Mouse (Mus musculus) cortical plate, adult 2 months (tissue): ENCODE measurements around the gene Prickle4. TPM values are rescaled to one million over a fixed set of nuclear protein-coding genes. Genes with fewer than 3 reads are reported as not detected.

Source experiments
- H3K27ac ChIP-seq: fragments of 200-500 bp; 2 replicates; pipeline ENCODE4 v1.5.1; 2012; ENCODE audit warnings: low read length, control low read depth, inconsistent platforms; ENCODE audit not compliant: insufficient read depth
- H3K4me1 ChIP-seq: fragments of 200-500 bp; 2 replicates; pipeline ENCODE4 v1.6.1; 2011; ENCODE audit warnings: low read length; ENCODE audit not compliant: control insufficient read depth, insufficient read depth
- H3K4me3 ChIP-seq: fragments of 200-500 bp; 2 replicates; pipeline ENCODE4 v1.5.1; 2011; ENCODE audit warnings: mild to moderate bottlenecking, low read length, control low read depth; ENCODE audit not compliant: insufficient read depth
- CTCF ChIP-seq: fragments of 200-500 bp; IDR thresholded peaks from 2 replicates; pipeline ENCODE4 v1.5.1; 2011; ENCODE audit warnings: mild to moderate bottlenecking, control low read depth, low read length; ENCODE audit not compliant: insufficient read depth; ENCODE audit errors: extremely low read depth
- POLR2A ChIP-seq: fragments of 200-500 bp; IDR thresholded peaks from 2 replicates; pipeline ENCODE4 v1.6.1; 2011; ENCODE audit warnings: mild to moderate bottlenecking, low read length, control low read depth; ENCODE audit not compliant: insufficient read depth; ENCODE audit errors: extremely low read depth
- polyA plus RNA-seq: library from polyadenylated mRNA; depleted of rRNA; stranded (reverse); fragments of >200 nt; gene quantifications from 2 replicates; pipeline ENCODE4 v1.2.3, GENCODE M21; 2012

Gene Prickle4
- polyA plus RNA-seq, 1 experiment: 1.3 TPM

DNA sequence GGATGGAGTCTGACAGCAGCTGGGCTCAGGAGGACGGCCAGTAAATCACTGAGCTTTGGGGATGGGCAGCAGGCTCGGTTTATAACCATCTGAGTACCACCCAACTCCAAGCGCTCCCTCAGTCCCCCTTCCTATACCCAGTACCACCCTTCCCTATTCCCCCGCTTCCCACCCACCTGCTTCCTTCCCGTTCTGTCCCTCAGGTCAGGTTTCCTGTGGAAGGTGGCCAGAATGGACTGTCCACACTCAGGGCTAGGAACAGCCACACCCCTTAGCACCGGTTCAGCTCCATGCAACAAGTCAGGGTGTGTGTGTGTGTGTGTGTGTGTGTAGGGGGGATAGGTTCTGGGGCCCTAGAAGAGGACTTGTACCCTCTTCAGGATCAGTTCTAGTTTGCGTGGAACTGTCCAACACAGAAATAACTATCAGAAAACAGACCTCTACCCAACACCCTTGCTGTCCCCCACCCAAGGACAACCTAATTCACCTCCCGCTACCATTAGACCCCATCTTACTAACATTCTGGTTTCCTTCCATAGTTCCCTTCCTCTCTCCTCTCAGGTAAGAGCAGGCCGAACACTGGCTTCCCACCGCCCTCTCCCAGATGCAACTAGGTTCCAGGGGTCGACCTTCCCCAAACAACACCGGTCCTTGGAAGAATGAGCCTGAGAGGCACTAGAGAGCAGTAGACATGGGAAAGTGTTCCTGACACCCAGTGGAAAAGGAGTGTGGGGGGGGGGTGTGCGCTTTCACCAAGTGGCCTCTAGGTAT, 680 bp downstream of the Prickle4 start:
- TF ChIP-seq POLR2A (no peak), CTCF (no peak)
- peak overlapping the region; percentile 48 for H3K4me3 ChIP-seq
- H3K4me1 ChIP-seq: peaks cover 1% of the 10 kb centered on the region; the same call in 1 of the 2 replicates
- no peak overlapping the region for H3K27ac ChIP-seq

DNA sequence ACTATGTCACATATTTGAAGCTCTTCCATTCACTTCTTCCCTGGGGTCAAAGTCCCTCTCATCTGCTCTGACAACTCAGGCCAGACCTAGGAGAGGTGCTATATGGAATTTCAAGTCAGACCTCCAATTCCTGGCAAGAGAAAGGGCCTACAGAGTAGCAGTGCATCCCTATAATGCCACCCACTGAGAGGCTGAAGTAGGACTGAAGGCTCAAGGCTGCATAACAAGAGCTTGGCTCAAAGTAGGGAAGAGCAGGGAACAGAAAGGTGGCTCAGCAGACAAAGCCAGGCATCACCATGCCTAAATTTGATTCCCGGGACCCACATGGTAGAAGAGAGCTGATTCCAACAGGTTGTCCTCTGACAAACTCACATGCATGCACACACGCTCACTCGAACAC, 2.9 kb downstream of the Prickle4 start:
- TF ChIP-seq CTCF (no peak), POLR2A (no peak)
- no peak overlapping the region for H3K27ac ChIP-seq
- no peak overlapping the region for H3K4me3 ChIP-seq
- peaks cover 1% of the 10 kb centered on the region; the same call in 1 of the 2 replicates for H3K4me1 ChIP-seq

DNA sequence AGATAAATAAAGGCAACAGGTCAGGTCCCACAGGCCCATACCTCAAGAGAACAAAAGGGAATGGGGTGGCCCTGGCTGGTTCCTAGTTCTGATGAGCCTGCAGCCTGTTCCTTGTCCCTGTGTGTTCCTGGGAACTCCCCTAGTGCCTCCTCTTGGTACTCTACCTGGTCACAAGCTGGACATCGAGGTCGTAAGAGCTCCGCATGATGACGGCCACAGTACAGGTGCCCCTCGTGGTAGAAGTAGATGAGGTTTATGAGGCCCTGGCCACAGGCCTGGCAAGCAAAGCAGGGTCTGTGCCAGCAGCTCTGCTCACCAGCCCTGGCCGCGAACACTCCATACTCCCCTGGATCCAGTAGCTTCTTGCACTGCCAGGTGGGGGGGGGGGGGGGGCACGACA, 4.6 kb downstream of the Prickle4 start:
- no peak for TF ChIP-seq POLR2A
- no peak for TF ChIP-seq CTCF
- peaks cover 3% of the 10 kb centered on the region; the same call in 1 of the 2 replicates for H3K4me1 ChIP-seq
- H3K4me3 ChIP-seq: peak overlapping the region; percentile 58; the same call in 1 of the 2 replicates
- no peak overlapping the region for H3K27ac ChIP-seq

DNA sequence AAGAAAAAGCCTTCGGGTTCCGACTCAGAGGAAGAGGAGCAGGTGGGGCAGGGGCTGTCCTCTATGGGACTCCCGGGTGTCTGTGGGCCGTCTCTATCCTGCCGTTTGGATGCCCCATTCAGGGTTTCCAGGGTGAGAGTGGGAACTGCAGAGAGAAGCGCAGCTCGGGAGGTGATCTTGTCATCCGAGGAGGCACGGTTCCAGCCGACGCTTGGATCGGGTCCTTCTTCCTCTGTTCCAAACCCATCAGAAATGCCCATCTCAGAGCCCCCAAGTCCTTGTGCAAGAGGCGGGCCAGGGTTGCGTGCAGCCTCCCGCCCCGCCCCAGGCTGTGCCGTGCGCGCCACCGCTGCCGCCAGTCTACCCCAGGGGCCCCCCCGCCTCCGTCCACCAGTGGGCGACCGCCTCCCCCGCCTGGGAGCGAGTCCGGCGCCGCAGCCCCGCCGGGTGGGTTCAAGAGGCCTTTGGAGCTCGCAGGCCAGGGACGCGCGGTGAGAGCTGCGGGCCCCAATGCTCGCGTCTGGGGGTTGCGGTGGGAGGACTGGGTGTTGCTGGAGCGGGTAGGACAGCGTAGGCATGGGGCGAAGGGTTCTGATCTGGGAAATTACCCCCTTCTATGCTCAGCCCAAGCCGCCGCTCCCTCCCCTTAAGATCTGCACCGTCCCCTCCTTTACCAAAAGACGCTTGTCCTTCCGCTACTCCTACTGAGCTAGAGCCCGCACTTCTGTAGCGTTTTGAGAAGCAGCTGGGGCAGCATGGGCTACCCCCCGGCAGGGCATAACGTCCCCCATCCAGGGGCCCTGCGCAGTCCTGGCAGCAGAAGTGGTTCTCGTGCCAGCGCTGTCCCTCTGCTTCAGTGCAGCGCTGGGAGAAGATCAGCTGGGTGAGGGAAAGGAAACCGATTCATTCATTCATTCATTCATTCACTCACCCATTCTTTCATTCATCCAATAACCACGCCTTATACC, 5.6 kb downstream of the Prickle4 start, which contains the start of gene Frs3:
Frs3 (plus strand) TSS at position 423 of the 968 bp plus-strand sequence.
- peak; percentile 64 for TF ChIP-seq POLR2A
- TF ChIP-seq CTCF: no peak
- H3K27ac ChIP-seq: peak within 1 kb of the TSS; percentile 63; the same call in 1 of the 2 replicates
- peaks cover 3% of the 10 kb centered on the region; the same call in 1 of the 2 replicates for H3K4me1 ChIP-seq

DNA sequence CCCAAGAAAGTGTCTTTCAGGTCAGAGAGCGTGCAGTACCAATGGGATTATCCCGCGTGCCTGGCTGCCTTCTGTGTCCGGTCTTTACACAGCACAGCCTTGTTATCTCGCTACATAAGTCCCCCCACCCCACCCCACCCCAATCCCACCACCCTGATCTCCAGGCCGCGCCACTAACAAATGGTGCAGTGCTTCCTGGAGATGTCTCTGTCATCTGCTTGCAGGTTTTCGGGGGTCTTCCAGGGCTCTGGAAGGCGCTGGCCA, 6.3 kb downstream of the Prickle4 start, which contains the start of gene Tomm6:
Tomm6 (minus strand) TSS at position 43 of the 264 bp plus-strand sequence.
- Histone ChIP-seq H3K4me3 (peak within 1 kb of the TSS; percentile 58), H3K4me1 (peaks cover 3% of the 10 kb centered on the region; the same call in 1 of the 2 replicates), H3K27ac (peak within 1 kb of the TSS; percentile 63)
- TF ChIP-seq CTCF (no peak), POLR2A (no peak)

More for the DNA sequence above, 5.6 kb downstream of the Prickle4 start, which contains the start of gene Frs3:
- peak within 1 kb of the TSS; percentile 58 for H3K4me3 ChIP-seq

DNA sequence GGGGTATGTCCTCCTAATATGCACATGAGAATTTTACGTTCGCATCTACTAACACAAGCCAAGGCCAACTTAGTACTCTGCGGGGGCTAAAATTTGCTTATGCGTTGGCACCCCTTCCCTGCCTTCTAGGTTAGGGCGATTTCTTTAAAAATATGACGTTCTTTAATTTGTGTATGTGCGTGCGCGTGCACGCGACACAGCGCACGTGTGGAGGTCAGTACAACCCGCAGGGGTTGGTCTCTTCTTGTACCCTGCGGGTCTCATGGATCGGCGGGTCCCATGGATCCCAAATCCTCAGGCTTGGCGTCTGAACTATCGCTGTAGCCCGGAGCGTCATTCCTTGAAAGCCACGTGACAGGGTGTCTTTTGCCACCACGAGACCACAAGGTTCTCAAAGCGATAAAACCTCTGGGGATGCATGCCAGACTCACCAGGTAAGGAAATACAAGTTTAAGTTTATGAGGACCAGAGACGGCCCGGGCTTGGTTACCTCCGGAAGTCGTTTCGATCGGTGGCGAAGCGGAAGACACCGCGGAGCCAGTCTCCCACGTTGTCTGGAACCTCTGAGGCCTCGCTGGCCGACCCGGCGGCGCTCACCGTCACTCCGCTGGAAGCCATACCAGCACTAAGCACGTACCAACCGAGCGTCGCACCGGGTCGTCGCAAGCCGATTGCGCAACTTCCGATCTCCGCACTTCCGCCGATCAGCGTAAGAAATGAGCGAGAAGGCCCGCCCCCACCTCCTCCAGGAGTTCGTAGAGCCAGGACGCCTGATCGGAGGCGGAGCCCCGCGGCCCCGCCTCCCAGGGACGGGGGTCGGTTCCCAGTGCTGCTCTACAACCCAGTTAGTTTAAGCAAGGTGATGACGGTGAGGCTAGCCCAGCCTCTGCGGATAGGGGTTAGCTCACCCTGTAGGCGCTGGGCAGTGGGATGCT, 6.9 kb downstream of the Prickle4 start:
- TF ChIP-seq POLR2A (peak; percentile 88), CTCF (no peak)

DNA sequence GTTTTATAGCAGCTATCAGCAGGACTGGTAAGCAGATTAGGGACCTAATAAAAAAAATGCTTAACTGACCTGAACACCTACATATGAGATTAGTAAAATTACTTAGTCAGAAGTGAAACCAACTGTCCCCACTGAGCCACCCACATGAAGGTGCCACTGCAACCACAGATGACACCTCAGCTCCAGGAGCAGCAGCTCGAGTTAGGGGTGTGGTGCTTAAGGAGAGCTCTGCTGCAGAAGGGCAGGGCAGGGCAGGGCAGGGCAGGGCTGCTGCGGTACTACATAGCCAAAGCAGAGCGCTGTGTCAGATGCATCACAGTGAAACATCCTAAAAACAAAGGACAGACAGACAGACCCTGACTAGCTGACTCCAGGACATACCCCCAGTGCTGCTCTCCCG, 11.7 kb downstream of the Prickle4 start:
- TF ChIP-seq CTCF (no peak), POLR2A (no peak)
- H3K27ac ChIP-seq: no peak overlapping the region
- no peak overlapping the region for H3K4me3 ChIP-seq
- peaks cover 2% of the 10 kb centered on the region; the same call in 1 of the 2 replicates for H3K4me1 ChIP-seq

More for the DNA sequence above, 6.9 kb downstream of the Prickle4 start:
- Histone ChIP-seq H3K27ac (no peak overlapping the region; the same call in 1 of the 2 replicates), H3K4me1 (peaks cover 3% of the 10 kb centered on the region; the same call in 1 of the 2 replicates), H3K4me3 (peak overlapping the region; percentile 58)

DNA sequence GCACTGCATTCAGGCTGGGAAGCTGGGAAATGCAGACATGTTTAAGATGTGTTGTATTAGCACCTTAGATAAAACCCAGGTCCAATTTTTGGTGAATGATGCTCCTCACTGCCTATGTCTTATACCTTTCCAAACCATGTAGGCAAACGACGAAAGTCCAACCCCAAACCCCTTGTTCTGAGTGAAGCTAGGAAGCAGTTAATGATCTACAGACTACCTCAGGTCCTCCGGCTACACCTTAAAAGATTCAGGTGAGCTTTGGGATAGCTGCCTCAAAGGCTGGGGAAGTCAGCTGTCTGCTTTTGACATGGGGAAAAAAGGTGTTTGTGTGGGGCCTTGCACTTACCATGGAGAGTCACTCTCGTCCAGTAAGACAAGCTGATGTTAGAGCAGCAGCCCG, 15.8 kb downstream of the Prickle4 start:
- Histone ChIP-seq H3K4me3 (no peak overlapping the region), H3K27ac (no peak overlapping the region), H3K4me1 (no peaks in the 10 kb centered on the region)
- TF ChIP-seq POLR2A (no peak), CTCF (no peak)

DNA sequence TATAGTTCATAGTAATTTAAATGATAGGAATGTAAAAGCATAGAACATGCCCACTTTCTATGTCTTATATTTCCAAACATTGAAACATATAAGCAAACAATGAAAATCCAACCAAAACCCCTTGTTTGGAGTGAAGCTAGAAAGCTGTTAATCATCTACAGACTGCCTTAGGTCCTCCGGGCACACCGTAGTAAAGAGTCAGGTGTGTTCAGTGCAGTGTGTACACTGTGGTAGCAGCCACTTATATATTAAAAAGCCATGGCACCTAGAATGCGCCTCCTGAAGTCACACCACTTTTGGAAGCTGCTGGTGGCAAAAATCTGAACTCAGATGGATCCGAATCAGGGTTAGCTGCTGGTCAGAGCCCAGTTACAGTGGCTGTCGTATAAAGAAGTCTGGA, 16.3 kb downstream of the Prickle4 start:
- TF ChIP-seq POLR2A (no peak), CTCF (no peak)
- H3K4me3 ChIP-seq: no peak overlapping the region

More for the DNA sequence above, 16.3 kb downstream of the Prickle4 start:
- Histone ChIP-seq H3K4me1 (peaks cover under 1% of the 10 kb centered on the region), H3K27ac (no peak overlapping the region)
